Mouse (Mus musculus): Measurements from ENCODE around the gene Rtn4rl2.
"Not testable (repeated sequence)": the region's sequence is repeated elsewhere in the genome, so short reads cannot be mapped to it uniquely, and the experiment has no call there.

Gene Rtn4rl2

DNA sequence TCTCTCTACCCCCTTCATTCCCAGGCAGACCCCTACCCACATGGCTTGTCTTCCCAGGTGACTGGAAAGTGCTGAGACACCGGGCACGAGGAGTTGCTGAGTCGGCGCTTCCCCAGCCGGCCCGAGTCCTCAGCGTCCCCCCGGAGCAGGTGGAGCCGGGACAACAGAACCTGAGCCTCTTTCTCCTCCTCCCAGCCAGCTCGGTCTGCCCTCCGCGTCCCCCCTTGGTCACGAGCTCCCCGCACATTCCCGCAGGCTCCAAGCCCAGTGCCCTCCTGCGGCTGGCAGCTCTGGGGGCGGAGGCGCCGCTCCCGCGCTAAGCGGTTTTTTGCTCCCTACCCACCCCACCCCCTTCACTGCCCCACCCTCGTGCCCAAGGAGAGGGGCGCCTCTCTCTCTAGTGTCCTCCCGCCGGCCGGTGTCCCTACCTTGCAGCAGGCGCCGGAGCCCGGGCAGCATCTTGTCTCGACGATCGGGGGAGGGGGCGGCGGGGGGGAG, at the start of gene Rtn4rl2:
Gene Rtn4rl2 (minus strand): TSS at position 477 of the 498 bp plus-strand sequence.
- DNase-seq (ENCODE audit: low spot score in 2 of 2), result peak in 1 of 2 experiments; percentile 19

DNA sequence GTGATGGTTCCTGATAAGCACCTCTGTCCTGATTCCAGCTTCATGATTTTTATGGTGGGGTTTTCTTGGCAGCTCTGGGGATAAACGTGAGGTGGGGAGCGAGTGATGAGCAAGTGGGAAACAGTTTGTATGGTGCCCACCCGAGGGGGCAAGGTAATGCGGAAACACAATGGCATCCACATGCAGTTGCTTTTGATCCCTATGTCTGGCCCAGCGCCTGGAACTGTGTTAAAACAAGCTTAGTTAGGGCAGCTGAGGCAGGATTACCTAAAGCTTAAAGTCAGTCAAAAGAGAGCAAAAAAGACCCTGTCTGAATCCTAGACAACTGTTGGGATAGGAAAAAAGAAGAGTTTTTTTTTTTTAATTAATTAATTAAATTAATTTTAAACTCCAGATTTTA, 48.6 kb upstream of the Rtn4rl2 start:
- DNase-seq (ENCODE audit: low spot score in 2 of 2), result no peak

DNA sequence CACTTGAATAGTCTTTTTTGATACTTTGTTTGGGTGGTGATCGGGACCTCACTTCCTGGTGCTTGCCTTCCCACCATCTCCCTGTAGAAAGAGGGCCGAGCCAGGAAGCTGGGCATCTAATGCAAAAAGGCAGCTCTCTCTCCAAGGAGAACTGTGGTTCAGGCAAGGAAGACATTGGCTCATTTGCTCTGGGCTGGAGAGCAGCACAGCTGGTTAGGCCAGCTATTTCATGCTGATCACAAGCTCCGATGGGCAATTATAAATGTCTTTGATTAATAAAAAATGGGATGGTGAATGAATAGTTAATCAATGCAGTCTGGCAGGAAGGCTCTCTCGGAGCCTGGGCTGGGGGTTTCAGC, 48.1 kb upstream of the Rtn4rl2 start:
- DNase-seq (ENCODE audit: low spot score in 2 of 2), result no peak

DNA sequence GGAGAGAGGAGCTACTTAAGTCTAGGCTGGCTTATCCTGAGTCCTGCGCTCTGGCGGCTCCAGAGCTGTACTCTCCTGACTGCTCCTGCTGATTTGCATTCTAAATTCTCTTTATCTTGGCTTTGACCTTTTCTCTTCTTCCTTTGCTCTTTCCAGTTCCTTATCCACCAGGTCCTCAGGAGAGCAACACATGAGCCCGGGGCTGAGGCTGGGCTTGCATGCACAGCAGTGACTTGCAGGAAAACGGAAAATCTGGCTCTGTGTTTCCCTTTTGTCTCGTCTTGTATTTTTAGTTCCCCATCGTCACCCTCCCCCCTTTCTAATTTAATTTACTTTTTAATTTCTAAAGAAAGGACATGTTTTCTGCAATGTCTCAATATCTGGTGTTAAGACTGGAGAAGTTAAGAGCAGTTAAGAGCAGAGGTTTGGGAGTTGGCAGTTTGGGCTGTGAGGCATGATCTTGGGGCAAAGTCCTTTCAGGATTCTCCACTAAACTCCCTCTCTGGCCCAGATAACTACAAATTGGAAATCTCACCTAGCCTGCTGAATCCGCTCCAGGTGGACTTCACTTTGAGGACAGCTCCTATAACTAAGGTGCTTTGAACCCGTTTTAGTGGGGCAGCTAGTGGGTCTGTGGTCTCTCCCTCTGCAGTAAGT, 47.6 kb upstream of the Rtn4rl2 start:
- DNase-seq (ENCODE audit: low spot score in 2 of 2), result no peak

DNA sequence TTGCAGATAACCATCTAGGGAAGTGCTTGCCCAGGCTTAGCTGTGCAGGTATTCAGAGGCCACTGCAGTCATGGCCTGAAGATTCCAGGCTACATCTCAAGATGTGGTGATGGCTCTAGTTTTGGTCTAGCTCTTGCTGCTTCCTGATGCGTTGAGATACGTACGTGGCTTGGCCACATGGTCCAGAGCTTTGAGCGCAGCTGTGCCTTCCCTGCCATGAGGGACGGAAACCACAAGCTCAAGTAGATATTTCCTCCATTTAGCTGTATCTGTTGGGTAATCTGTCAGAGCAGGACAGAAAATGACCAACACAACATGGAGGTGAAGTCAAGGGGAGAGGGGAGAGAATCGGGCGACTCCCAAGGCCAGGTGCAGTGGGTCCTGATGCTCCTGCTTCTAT, 43.7 kb upstream of the Rtn4rl2 start:
- no peak for DNase-seq (ENCODE audit: low spot score in 2 of 2)

DNA sequence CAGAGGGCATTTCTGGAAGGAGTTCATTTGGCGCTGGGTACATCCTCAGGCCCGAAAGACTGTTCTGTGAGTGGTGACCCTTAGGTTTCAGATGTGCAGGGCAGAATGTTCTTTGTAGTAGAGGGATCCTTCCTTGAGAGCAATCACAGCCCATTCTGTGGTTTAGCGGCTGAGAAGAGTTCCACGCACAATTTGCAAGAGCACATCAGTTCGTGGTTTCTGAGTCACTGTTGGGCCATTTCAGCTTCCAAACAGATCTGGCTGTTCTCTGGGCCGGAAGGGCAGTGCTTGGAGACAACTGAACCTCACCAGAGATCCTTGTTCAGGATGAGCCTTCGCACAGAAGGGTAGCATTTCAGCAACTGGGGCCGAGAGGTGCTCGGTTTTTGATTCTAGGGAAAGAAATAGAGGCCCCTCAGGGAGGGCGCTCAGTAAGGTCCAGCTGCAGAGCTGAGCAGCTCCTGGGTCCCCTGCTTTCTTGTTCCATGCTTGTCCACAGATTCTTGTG, 33.1 kb upstream of the Rtn4rl2 start:
- no peak for DNase-seq (ENCODE audit: low spot score in 2 of 2)

DNA sequence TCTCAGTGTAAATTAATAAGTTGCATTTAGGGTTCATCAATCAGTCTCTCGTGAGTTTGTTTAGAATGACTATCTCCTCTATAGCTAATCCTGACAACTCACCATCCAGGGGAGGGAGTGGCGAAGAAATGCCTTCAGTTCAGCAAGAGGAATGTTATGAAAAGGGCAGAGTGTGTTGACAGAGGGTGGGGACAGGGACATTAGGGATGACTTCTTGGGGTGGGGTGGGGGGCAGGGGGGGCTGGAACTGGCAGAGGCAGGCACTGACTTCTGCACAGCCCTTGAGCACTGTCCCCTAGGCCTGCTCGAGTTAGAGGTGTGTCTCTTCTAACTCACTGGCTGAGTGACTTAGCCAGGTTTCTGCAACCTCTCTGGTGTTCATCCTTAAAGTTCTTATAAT, 31.7 kb upstream of the Rtn4rl2 start:
- DNase-seq (ENCODE audit: low spot score in 2 of 2), result no peak

DNA sequence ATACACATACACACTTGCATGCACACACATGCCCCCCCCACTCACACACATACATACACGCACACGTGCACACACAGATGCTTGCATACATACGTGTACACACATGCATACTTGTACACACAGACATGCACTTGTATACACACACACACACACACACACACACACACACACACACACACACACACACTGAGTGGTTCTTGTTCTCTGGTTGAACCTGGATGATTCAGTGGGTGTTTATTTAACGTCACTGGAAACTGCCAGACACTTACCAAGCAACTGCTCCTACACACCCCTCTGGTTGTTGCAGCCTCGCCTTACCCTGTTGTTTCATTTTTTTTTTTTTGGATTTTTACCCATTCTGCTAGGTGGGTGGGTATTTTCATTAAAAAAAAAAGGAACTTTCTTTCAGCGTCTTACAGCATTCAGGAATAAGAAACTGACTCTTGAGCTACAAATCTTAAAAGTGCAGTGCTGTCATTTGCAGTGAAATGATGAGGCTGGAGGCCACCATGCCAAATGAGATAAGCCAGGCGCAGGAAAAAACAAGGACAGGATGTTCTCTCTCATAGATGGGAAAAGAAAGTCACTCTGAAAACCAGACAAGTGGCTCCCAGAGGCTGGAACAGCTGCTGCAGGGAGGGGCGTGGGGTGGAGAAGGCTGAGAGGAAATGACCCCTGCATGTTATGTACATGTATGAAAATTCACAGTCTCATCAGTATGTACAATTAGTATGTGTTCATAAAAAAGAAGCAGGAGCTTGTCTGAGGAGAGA, 30.2 kb upstream of the Rtn4rl2 start:
- no peak for DNase-seq (ENCODE audit: low spot score in 2 of 2)

DNA sequence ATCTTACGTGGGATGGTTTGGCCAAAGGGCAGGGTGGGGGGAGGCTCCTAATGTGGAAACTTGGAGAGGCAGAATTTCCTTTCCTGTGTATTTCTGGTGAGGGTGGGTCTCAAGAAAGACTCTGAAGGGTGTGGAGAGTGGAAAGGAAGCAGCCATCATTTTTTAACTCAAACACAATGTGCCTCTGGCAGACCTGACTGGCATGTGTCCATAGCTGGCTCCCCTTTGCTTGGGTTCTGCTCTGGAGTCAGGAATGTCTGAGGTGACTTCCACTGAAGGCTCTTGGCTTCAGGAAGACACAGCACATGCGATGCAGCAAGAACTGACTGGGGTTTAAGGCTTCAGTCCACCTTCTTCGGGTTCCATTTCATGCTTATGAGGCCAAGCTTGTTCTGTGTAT, 28.8 kb upstream of the Rtn4rl2 start:
- no peak for DNase-seq (ENCODE audit: low spot score in 2 of 2)

DNA sequence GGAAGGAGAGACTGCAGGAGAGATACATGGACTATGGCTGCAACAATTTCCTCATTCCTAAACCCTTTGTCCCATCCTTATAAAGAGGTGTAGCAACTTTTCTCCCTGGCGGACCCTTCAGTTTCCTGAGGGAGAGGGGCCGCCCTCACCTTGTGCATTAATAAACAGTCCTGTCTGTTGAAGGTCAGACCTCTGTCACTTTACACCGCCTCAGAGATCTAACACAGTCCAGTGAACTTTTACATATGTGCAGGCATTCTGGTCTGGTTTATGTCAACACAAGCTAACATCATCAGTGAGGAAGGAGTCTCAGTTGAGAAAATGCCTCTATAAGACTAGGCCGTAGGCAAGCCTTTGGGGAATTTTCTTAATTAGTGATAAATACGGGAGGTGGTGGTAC, 27.4 kb upstream of the Rtn4rl2 start:
- no peak for DNase-seq (ENCODE audit: low spot score in 2 of 2)

DNA sequence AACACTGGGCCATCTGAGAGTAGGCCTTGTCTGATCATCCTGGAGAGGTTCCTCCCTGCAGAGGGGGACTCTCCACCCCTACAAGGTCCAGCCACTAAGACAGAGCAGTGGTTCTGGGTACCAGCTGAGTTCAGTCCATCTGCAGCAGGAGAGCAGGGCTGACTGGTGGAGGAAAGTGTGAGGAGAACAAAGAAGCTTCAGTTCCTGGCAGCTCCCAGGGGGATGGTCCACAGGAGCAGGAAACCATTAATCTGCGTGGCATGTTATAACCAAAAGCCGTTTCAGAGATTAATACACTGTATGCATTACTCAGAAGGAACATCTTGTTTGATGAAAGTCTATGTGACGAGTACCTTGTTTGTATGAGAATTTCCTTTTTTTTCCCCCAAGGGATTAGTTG, 26.2 kb upstream of the Rtn4rl2 start:
- DNase-seq (ENCODE audit: low spot score in 2 of 2), result no peak

DNA sequence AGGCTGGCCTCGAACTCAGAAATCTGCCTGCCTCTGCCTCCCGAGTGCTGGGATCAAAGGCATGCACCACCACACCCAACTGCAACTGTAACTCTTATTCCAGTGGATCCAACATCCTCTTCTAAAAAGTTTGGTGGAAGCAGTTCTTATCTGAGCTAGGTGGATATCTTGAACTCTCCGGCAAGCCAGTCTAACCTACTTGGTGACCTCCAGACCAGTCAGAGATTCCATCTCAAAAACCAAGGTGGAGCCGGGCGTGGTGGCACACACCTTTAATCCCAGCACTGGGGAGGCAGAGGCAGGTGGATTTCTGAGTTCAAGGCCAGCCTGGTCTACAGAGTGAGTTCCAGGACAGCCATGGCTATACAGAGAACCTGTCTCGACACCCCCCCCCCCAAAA, 10.2 kb upstream of the Rtn4rl2 start:
- not testable (repeated sequence) for DNase-seq (ENCODE audit: low spot score in 2 of 2)

DNA sequence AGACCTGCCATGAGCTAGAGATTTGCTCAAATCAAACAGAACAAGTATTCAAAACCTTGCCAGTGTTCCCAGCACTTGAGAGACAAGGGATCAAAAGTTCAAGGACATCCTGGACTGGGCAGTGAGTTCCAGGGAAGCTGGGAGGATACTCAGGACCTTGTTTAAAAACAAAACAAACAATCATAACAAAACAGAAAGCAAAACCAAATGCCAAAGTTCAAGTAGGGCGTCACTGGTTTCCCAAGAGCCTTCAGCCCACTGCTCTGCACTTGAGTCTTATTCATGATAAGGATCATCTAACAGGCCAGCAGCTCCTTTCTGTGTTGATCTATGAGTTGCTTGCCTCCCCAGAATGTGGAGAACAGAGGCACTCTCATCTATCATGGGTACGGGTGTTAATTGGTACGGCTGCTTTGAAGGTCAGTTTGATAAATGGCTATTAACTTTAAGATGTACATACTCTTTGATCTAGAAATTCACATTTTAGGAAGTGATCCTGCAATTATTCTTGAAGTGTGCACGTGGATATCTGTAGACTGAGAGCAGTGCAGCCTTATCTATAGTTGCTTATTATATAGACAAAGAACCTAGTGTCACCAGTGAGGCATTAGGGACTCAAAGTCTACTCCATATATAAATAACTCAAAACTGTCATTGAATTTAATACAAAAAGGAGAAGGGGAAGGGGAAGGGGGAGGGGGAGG, 9.1 kb upstream of the Rtn4rl2 start:
- DNase-seq (ENCODE audit: low spot score in 2 of 2), result no peak

DNA sequence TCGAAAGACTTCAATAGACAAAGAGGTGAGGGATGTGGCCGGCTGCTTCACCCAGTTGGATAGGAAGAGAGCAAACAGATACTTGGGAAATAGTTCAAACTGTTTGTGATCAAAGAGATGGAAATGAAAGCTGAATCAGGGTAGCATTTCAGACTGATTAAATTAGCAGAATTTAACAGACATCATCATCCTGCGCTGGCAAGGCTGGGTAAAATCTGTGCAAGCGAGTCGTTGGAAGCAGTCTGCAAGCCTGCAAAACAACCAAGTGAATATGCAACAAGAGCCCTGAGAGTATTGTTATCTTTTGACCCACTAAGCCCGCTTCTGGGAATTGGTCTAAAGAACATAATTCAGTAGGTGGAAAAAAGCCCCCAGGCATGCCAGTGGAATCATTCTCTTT, 6.8 kb upstream of the Rtn4rl2 start:
- no peak for DNase-seq (ENCODE audit: low spot score in 2 of 2)

DNA sequence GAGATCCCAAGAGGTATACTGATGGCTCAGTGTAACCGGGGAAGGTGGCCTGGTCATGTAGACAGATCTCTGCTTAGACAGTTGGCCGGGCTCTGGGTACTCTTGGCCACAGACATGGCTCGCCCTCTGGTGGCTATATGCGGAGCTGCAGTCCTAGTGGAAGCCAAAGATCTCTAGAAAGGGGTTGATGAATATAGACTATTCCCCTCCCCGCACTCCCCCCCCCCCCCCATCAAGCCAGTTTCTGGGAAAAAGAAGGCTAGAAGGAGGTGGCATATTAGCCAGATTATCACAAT, 3.5 kb upstream of the Rtn4rl2 start:
- DNase-seq (ENCODE audit: low spot score in 2 of 2), result peak; percentile 75 to 86

DNA sequence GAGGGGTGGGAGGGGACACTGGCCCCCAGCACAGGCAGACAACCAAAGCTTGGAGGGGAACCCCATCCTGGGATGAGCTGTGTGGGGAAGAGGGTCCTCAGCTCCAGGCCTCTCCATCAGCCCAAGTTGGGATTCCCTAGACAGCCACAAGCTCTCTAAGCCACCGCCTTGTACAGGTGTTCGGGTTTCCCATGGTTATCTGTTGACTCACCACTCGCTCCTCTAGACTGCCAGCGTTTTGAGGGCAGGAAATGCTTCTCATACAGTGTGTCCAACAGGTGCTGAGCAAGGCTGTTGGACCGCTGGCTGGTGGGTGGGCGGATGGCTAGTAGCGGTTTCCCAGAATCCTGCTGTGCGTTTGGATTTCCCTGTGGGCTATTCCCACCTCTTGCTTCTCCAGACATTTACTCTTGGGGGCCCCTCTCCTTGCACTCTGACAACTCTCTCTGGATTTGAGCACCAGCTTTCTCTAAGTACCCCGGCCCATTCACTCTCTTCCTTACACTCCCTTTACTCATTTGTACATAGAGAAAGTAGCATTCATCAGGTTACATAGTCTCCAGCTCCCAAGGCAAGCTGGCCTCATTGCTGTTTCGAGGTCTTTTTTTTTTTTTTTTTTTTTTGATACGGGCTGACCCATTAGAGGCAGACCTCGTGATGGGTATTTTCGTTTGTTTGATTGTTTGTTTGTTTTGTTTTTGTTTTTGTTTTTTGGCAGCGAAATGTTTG, 3.0 kb upstream of the Rtn4rl2 start:
- DNase-seq (ENCODE audit: low spot score in 2 of 2), result peak; percentile 30 to 35

DNA sequence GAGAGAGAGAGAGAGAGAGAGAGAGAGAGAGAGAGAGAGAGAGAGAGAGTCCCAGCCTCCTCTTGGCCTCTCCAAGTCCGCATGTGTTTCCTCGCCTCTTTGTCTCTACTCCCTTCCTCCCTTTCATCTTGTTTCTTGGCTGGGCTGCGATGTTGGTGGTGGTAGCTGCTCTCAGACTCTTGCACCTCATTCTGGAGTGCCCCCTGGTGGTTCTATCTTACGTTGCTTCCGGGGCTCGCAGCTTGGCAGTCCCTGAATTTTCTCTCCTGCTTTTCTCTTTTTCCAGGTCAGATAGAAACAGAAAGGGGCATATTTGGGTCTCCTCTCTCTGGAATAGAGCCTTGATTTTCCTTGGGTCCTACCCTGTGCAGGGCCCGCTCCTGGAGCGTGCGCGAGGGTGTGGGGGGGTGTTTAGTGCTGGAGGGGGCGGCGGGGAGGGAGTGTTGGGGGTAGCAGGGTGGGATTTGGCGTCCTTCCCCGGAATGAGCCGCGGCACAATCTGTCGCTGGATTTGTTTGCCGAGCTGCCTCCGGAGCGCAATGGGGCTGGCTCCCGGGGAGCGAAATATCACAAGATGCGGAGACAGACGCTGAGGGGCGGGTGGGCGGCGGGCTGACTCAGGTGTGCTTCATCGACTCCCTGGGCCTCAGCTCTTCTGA, 2.3 kb upstream of the Rtn4rl2 start:
- DNase-seq (ENCODE audit: low spot score in 2 of 2), result peak in 1 of 2 experiments; percentile 83

DNA sequence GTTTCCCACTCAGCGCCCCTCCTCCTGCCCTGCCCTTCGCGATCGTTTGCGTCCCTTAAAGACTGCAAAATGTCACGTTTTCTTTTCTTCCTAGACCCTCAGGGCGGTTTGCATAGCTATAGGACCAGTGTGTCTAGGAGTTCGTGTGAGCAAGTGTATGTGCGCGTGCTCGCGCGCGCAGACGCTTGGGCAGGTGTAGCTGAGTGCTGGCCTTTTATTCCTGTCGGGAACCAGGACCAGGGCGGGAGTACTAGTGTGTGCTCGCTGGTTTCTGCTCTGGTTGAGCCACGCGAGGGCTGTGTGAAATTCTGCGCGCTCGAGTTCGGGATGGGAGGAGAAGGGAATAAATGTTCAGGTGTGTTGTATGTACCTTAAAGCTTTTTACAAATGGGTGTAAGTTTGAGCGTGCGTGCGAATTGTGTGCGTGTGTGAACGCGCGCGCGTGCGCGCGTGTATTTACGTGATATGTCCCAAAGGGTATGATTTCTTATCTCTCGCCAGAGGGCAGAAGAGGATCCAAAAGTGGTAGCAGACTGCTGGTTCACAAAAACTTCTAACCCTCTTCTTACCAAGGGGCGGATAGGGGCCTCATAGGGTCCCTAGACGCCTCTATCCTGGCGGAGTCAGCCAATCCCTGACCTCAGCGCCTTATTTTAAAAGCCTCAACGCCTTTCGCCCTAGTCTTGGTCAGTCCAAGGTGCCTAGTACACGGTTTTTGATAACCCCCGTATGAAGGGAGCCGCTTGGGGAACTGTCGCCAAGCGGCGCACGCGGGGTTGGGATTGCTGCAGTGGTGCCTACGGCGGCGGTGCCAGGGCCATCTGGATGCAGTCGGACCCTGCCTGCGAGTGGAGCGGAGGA, 1.1 kb upstream of the Rtn4rl2 start:
- DNase-seq (ENCODE audit: low spot score in 2 of 2), result peak in 1 of 2 experiments; percentile 72

DNA sequence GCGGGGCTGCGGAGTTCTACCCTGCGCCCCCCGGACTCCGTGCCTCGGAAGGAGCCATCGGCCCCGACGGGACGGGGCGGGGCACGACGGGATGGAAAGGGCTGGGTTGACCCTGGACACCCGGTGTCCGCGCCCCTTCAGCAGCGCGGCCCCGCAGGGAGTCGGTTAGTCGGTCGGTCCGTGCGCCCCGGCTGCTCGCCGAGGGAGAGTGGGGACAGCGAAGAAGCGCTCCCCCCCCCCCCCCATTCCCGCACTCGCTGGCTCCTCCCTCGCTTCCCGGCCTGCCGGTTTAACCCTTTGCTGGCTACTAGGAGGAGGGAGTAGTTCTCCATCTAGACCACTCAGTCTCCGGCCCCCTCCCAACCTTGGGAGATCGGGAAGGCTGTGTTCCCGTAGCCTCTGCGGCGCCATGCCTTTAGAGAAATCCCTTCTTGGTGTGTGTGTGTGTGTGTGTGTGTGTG, 341 bp upstream of the Rtn4rl2 start:
- peak in 1 of 2 experiments; percentile 47 for DNase-seq (ENCODE audit: low spot score in 2 of 2)
